Mouse (Mus musculus) spleen, embryonic (tissue): ENCODE data around the gene Asic2.

ENCODE experiments used
- CTCF ChIA-PET: fragments of 350-600 bp; sonication (Branson Sonifier 250); formaldehyde crosslinking; loops from one replicate; lab custom pipeline; 2022; lab: Charles Lee

Gene Asic2

DNA sequence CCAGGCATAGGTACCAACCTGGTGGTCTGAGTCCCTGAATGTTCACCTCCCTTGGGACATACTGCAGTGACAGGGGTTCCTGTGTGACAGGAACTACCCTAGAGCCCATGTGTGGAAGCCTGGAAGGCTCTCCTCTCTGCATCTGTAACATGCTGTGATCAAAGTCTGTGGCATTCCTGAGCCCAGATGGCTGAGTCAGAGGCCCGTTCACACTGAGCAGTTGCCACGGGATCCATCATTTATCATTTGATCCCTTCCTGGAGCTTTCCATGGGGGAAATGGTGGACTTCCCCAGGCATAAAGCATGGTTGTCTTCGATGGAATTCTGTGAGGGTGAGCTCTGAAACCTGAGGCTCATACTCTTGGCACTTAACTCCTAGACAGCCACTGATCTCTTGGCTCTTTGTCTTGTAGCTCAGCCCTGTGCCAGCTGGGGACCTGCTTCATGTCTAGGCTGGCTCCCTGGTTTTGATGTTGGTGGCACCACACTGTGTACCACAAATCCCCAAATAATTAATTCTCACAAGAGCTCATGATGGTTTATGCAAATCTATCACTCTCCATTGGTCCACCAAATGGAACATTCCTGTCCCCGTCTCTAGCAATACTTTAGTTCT, 1054.7 kb downstream of the Asic2 start:
- CTCF ChIA-PET = no interaction called here

DNA sequence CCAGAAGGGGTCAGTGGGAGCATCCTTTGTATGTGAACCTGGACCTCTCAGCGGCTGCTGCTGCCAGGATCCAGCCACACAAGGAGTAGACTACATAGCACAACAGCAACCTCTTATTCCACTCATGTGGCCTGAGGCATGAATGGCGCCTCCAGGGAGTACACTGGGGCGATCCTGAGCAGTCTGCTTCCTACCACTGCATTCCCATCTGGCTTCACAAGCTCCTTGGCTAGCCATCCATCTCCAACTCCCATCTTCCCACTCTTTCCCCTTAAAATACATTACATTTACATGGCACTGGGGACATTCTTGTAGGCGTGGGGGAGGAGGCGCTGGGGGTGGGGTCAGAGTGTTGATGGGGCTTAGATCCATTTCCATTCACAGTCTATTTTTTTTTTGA, 1055.5 kb downstream of the Asic2 start:
- CTCF ChIA-PET = no interaction called here

GRCm38 (mm10) chr11:80907820-80908219, 1060.4 kb downstream of the Asic2 start:
- CTCF ChIA-PET = no interaction called here

DNA sequence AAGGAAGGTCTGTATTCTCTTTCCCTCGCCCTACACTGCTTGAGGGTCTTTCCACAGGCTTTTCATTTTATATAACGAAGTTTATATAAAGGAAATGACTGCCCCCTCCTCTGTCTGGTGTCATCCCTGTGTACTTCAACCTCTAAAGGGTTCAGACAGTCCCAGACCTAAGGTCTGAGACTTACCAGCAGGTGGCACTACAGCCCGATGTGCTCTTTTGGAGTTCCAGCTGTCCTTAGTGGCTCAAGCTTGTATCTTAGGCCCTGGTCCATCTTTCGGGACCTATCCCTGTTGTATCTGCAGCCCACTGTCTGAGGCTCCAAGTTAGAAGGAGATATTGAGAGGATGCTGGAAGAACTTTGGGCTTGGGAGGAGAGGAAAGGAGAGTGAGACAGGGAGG, 1061.8 kb downstream of the Asic2 start:
- CTCF ChIA-PET = no interaction called here

- CTCF ChIA-PET = no interaction called here
Observed at GRCm38 (mm10) chr11:80904559-80904958, 1063.7 kb downstream of the Asic2 start.

DNA sequence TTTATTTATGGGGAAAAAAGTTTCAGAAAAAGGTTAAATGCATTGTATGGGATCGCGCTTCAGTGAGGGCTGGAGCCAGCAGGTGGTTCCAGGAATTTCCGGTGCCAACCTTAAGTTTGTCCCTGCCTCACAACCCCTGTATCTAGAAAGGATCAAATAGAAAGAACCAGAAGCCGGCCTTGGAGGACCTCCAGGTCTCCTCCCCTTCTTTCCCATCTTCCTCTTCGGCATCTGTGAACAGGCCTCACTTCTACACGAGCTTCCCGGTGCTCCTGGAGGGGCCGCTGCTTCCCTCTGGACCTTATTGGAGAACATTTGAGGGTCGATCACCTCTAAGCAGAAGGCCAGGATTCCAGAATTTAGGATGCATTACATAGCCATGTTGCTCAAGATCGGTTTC, 1064.8 kb downstream of the Asic2 start:
- CTCF ChIA-PET = no interaction called here

- CTCF ChIA-PET = no interaction called here
Observed at GRCm38 (mm10) chr11:80902664-80903063, 1065.6 kb downstream of the Asic2 start.

DNA sequence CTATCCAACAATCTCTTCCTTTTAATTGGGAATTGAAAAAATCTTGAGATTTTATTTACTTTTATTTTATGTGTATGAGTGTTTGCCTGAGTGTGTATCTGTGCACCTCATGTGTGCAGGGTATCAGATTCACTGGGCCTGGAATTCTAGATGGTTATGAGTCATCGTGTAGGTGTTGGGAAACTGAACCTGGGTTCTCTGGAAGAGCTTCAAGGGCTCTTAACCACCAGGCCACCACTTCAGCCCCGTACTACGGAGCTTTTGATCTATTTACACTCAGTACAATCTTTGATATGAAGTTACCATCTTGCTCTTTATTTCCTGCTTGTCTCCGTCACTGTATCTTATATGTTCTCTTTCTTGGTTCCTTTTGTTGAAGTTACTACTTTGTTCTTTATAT, 1067.7 kb downstream of the Asic2 start:
- CTCF ChIA-PET = no interaction called here

DNA sequence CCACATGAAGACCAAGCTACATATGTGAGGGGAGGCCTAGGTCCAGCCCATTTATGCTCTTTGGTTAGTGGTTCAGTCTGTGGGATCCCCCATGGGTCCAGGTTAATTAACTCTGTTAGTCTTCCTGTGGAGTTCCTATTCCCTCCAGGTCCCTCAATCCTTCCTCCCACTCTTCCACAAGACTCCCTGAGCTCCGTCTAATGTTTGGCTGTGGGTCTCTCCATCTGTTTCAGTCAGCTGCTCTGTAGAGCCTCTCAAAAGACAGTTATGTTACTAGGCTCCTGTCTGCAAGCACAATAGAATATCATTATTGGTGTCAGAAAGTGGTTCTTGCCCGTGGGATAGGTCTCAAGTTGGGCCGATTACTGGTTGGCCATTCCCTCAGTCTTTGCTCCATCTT, 1072.4 kb downstream of the Asic2 start:
- CTCF ChIA-PET = no interaction called here

DNA sequence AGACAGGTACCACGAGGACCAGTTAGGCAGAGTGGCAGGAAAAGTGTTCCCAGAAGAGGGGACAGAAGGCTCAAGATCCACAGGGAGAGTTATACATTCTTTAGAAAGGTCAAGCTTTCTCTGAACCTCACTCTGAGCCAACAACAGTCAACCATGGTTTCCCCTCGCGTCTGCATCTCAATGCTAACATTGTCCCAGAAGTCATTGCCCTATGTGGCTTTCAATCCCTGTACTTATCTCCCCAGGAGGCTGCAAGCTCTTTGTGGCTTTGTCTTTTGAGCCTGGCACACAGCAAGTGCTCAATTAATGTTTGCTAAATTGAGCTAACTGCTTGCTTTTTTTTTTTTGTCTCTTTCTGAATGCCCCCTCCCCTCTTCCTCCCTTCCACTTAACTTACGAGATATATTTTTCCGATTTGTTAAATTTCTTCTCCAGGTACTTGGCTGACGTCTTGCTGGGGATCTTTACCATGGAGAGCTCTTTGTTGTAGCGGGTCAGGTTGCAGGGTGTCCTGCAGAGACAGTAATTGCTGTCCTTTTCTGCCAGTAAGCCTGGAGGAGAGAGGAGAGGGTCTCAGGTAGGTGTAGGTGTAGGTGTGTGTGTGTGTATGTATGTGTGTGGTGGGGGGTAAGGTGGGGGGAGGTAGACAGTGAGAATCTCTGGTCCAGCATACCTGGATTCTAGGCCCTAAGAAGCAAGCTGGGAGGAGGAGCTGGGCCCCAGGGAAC, 1078.8 kb downstream of the Asic2 start:
- CTCF ChIA-PET = no interaction called here

DNA sequence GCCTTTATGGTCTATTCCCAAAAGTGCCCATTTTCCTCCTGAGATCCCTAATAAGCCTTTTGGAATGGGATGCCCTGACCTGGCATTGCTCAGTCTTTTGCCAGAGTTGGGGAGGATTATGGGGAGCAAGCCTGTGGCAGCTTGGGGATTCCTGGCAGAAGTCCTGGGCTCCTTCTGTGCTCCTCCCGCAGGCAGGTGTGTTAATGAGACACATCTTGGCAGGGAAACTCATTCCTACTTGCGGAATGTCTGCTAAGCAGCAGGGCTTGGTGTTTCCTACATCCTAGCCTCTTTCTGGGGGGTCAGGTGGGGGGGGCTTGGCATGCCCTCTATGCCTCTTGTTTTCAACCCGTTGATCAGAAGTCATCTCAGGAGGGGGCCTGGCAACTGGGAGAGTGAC, 1081.2 kb downstream of the Asic2 start:
- CTCF ChIA-PET = no interaction called here

DNA sequence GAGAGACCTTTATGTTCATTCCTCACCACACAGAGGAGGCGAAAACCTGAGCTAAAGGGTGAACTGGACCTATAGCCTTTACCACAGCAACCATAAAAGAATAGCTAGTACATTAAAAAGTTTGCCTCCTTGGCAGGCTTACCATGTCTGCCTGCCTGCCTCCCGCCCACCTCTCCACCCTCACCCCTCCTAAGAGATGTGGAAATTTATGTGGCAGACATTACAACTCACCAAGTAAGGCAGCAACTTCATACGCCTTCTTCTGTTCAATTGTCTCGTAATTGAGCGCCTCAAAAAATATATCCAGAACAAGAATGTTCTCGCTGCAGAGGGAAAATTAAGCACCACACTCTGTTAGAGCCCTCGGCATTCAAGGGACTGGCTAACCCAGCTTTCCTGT, 1081.9 kb downstream of the Asic2 start:
- CTCF ChIA-PET = no interaction called here

DNA sequence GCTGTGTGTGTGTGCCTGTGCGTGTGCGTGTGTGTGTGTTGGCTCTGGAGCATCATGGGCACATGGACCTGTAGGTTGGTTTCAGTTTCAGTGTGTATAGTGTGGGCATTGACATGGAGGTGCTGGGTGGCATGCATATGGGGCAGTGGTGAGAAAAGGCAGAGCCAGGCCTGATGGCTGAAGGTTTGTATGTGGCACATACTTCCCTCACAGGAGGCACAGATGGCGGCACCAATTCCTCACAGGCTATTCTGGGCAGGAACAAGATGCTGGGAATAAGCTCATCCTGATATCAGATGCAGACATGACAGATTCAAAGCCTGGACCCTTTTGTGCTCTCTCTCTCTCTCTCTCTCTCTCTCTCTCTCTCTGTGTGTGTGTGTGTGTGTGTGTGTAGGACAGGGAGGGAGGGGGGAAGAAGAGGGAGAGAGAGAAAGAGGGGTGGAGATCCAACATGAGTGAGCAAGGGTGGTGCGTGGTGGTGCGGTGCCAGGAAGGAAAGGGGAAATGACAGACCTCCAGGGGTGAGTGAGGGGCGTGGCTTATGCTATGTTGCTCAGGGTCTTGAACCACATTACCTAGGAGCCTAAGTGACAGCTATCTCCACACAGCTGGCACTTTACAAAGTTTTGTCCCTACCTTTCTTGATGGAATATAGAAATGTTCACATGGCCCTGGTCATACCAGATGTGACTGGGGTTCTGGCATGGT, 1083.6 kb downstream of the Asic2 start:
- CTCF ChIA-PET = no interaction called here

DNA sequence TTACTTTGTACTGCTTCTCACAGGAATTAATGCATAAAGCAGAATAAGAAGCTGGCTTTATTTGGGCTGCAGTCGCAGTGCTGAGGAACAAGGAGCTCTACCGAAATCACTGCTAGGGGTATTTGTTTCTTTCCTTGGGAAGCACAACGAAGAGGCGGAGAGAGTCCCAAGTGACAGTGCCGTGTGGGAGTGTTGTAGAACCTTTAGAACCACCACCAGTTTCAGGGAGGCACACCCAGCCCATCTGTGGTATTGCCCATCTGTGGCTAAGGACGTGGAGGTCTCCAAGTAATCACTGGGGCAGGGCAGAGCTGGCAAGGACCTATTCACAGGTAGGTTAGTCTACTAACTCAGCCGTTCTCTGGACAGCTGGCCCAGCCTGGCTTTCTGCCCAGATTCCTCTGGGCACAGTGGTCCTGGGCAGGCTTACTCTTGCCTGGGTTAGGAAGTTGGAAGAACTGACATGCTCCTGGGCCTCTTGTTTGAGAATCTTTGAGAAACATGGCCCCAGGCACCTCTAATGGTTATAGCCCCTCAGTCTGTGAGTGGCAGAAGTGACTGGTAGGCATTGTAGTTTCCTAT, 1085.9 kb downstream of the Asic2 start:
- CTCF ChIA-PET = no interaction called here

DNA sequence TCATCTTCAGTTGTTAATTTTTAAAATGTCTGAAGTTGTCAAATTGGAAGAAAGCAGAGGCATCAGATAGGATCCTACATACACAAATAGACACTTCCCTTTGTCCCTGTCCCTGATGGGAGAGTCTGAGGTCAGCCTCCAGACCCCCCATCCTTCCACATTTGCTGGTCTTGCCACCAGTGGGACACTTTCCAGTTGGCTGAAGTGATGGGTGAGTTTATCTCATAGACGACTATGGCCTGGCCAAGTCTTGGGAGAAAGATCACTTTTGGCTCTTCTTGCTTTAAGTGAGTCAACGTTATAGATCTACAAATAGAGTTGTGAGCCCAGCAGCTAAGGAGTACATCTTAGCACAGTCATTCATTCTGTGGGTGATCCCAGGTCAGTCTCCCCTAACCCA, 1090.2 kb downstream of the Asic2 start:
- CTCF ChIA-PET = no interaction called here

- CTCF ChIA-PET = no interaction called here
Observed at GRCm38 (mm10) chr11:80877131-80877651, 1091.1 kb downstream of the Asic2 start.

DNA sequence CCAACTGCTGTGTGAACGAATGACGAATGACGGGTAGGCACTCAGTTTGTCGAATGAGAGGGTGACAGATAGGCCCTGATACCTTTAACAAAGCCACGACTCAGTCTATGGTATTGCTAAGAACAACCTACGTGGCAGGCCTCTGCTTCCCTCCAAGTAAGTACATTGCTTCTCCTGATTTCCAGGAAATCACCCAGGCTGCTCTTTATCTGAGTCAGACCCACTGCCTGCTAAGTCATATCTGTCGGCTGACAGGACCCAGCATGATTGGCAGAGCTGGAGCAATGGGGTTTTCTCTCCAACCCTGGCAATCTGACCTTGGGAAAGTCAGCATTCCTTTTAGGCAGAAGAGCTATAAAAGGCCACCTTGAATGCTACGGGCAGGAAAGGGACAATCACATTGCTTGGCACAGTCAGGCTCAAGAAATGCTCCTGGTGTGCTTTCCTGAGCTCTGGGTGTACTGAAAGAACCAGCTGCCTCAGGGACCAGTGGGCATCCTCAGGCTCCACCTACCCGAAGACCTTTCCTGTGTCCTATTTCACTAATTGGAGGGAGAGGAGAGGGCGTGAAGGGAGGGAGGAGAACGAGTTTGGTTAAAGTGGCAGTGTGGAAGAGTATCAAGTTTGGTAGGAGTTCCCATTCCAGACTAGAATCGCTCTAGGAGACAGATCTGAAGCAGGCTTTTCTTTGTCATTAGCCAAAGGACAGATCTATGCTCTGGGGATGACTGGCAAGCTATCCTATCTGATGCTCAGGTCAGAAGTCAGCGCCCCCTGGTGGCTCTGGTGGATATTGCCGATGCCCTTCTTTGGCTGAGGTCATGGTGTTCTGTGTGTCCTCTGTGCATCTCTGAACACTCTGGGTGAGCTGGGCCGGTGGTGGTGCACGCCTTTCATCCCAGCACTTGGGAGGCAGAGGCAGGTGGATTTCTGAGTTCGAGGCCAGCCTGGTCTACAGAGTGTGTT, 1095.5 kb downstream of the Asic2 start:
- CTCF ChIA-PET = no interaction called here

GRCm38 (mm10) chr11:80868039-80868438, 1100.2 kb downstream of the Asic2 start:
- CTCF ChIA-PET = no interaction called here

DNA sequence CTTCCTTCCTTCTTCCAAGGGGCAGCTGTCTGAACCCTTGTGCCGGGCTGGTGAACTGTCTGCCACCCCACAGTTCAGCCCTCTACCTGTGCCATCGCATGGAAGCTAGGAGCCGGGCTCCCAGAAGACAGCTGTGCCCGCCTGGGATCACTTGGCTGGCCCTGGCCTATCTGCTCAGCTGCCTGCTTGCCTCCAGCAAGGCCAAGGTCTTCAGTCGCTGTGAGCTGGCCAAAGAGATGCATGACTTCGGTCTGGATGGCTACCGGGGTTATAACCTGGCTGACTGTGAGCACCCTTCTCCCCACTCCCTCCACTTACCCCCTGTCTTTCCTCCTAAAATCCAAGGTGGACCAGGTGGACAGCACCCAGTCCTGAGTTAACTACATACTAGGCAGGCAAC, 1105.3 kb downstream of the Asic2 start:
- CTCF ChIA-PET = no interaction called here

DNA sequence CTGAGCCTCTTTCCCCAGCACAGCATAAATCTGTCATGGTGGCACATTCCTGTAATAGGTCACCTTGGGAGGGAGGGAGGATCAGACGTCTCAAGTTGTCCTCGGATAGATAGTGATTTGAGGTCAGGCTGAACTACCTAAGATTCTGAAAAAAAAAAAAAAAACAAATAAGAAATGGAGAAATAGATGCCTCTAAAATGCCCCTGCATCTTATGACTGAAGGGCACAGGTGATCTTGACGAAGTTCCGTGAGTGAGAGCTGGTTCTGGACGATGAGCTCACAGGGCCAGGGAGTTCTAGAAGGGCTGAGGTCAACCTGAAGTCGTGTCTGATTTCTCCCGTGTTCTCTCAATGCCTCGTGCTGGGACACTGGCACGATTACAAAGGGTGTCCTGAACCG, 1110.2 kb downstream of the Asic2 start, which contains the start of gene Spaca3:
TSS of gene Spaca3 (plus strand) at position 301 of the 400 bp plus-strand sequence.
- CTCF ChIA-PET = no interaction called here

DNA sequence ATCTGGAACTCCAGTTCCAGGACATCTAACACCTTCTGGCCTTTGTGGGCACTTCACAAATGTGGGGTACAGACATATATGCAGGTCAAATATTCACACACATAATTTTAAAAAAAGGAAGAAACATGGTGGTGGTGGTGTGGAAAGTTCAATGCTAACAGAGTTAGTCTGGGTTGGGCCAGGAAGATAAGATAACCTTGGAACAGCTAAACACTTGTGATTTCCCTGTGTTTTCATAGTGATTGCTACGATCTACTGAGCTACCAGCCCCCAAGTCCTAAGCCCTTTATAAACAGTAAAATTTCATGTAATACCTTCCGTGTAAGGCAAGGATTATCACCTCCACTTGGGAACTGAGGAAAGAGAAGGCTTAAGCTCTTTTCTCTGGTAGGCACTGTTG, 1111.4 kb downstream of the Asic2 start:
- CTCF ChIA-PET = no interaction called here
